Comparison of ENCODE assay signal across 22 mouse cellular contexts in the genomic region with DNA sequence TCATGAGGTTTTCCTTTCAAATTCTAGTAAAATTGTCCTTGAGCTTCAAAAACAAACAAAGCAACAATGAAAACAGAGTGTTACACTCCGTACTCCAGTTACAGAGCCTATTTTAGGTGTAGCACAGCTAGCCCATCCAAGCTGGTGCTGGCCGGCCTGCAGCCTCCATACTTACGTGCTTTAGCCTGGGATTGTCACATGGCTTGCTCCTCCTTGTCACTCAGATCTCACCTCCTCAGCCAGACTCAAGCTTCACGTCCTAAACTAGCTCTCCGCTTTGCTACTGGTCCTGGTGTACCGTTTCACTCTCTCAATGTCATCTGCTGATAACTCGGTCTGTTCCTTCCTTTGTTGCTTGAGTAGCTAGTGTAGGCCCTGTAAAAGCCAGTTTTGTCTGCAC.
DNase-seq lines count a peak whose midpoint lies in the region; ATAC-seq lines count a peak whose summit lies in the region.
"Had no signal": no experiment of that assay in that cellular context is flagged by ENCODE, and none has a peak within 500 bp of the region (broad histone marks: within the 10 kb centered on the region; RNA-seq: fewer than 3 reads in every experiment).

No protein-coding gene starts in this region.

- no peak for ATAC-seq in forebrain, embryonic 11.5 days (replicated peaks; ENCODE audit: low FRiP score)
- ATAC-seq in forebrain, embryonic 15.5 days (replicated peaks): no peak
- ATAC-seq in heart, embryonic 12.5 days (ENCODE audit: insufficient number of reproducible peaks, low FRiP score): no peak
- ATAC-seq in heart, embryonic 16.5 days (replicated peaks; ENCODE audit: extremely low read depth, insufficient read depth, low FRiP score): peak; percentile 58
- ATAC-seq: activated CD4-positive, CD25-positive, alpha-beta regulatory T cell, adult 4 months; forebrain, embryonic 16.5 days; hindbrain, embryonic 16.5 days; inflammation-experienced regulatory T-cells, adult 6 months; intestine, postnatal 0 days; Patski had no signal

- peak; percentile 39 for DNase-seq in forebrain, embryonic 11.5 days (ENCODE audit: low spot score)
- no peak for DNase-seq in heart, adult 8-10 months (ENCODE audit: low spot score)
- no peak for DNase-seq in heart, postnatal 4 days
- no peak for DNase-seq in frontal cortex, postnatal 14 days (ENCODE audit: low spot score in 2 of 2)
- DNase-seq: adrenal gland, postnatal 14 days; cerebellum, adult 11-12 months; cerebellum, adult 9-10 months; cerebellum, postnatal 25 days; gastrocnemius, adult 2 months; gastrocnemius, postnatal 25 days; kidney, adult 8-10 months had no signal

- H3K4me2 ChIP-seq in forebrain, embryonic 11.5 days (ENCODE audit: low read depth, low read length, severe bottlenecking): no peak overlapping the region
- H3K4me2 ChIP-seq in forebrain, embryonic 15.5 days (replicated peaks): no peak overlapping the region
- no peak overlapping the region for H3K4me2 ChIP-seq in heart, embryonic 12.5 days
- no peak overlapping the region for H3K4me2 ChIP-seq in heart, embryonic 16.5 days (ENCODE audit: low read depth, low read length)
- H3K4me2 ChIP-seq: hindbrain, embryonic 12.5 days had no signal

- WGBS in forebrain, embryonic 11.5 days: 81% methylated on average over 7 of the region's 7 CpGs
- WGBS in forebrain, embryonic 15.5 days: 81% methylated on average over 7 of the region's 7 CpGs
- WGBS in heart, embryonic 12.5 days: 34% methylated on average over 7 of the region's 7 CpGs
- WGBS in heart, embryonic 16.5 days: 40% methylated on average over 7 of the region's 7 CpGs

- no peaks in the 10 kb centered on the region for H3K9me3 ChIP-seq in forebrain, embryonic 11.5 days (ENCODE audit: control insufficient read depth, low read length)
- H3K9me3 ChIP-seq in forebrain, embryonic 15.5 days: no peaks in the 10 kb centered on the region
- H3K9me3 ChIP-seq in heart, embryonic 12.5 days (replicated peaks): no peaks in the 10 kb centered on the region
- no peaks in the 10 kb centered on the region for H3K9me3 ChIP-seq in heart, embryonic 16.5 days (replicated peaks; ENCODE audit: control insufficient read depth, low read length)
- H3K9me3 ChIP-seq: hindbrain, embryonic 12.5 days had no signal

- no peak overlapping the region for H3K27ac ChIP-seq in forebrain, embryonic 11.5 days (ENCODE audit: low read depth, low read length)
- H3K27ac ChIP-seq in forebrain, embryonic 15.5 days (replicated peaks): no peak overlapping the region
- H3K27ac ChIP-seq in heart, embryonic 12.5 days (ENCODE audit: poor library complexity, severe bottlenecking): peak overlapping the region; percentile 44; the same call in 1 of the 2 replicates
- H3K27ac ChIP-seq in heart, embryonic 16.5 days (ENCODE audit: low read length): peak overlapping the region; percentile 58
- H3K27ac ChIP-seq: gastrocnemius, adult 2 months; hindbrain, embryonic 12.5 days had no signal

- no peaks in the 10 kb centered on the region for H3K36me3 ChIP-seq in forebrain, embryonic 11.5 days (ENCODE audit: control insufficient read depth, insufficient read depth, low read length)
- H3K36me3 ChIP-seq in forebrain, embryonic 15.5 days: no peaks in the 10 kb centered on the region
- H3K36me3 ChIP-seq in heart, embryonic 12.5 days: no peaks in the 10 kb centered on the region
- no peaks in the 10 kb centered on the region for H3K36me3 ChIP-seq in heart, embryonic 16.5 days (ENCODE audit: control insufficient read depth, insufficient read depth)
- H3K36me3 ChIP-seq: hindbrain, embryonic 12.5 days had no signal

- no peaks in the 10 kb centered on the region for H3K4me1 ChIP-seq in forebrain, embryonic 11.5 days (replicated peaks; ENCODE audit: control insufficient read depth, insufficient read depth, low read length)
- no peaks in the 10 kb centered on the region for H3K4me1 ChIP-seq in forebrain, embryonic 15.5 days
- peaks cover 11% of the 10 kb centered on the region for H3K4me1 ChIP-seq in heart, embryonic 12.5 days (replicated peaks)
- peaks cover 5% of the 10 kb centered on the region; the same call in 1 of the 2 replicates for H3K4me1 ChIP-seq in heart, embryonic 16.5 days (ENCODE audit: control insufficient read depth, insufficient read depth, low read length)

- H3K9ac ChIP-seq in forebrain, embryonic 11.5 days (ENCODE audit: low read length): no peak overlapping the region
- H3K9ac ChIP-seq in forebrain, embryonic 15.5 days (replicated peaks): no peak overlapping the region
- H3K9ac ChIP-seq in heart, embryonic 12.5 days: no peak overlapping the region
- H3K9ac ChIP-seq in heart, embryonic 16.5 days (ENCODE audit: low read length): no peak overlapping the region
- H3K9ac ChIP-seq: hindbrain, embryonic 12.5 days had no signal

- no peak overlapping the region for H3K4me3 ChIP-seq in forebrain, embryonic 11.5 days (ENCODE audit: low read depth, low read length)
- H3K4me3 ChIP-seq in forebrain, embryonic 15.5 days: no peak overlapping the region
- H3K4me3 ChIP-seq in heart, embryonic 12.5 days: no peak overlapping the region
- H3K4me3 ChIP-seq in heart, embryonic 16.5 days (ENCODE audit: low read length): no peak overlapping the region
- H3K4me3 ChIP-seq: gastrocnemius, adult 2 months; hindbrain, embryonic 12.5 days had no signal

- no peaks in the 10 kb centered on the region for H3K27me3 ChIP-seq in forebrain, embryonic 11.5 days (ENCODE audit: control insufficient read depth, insufficient read depth, low read length)
- no peaks in the 10 kb centered on the region for H3K27me3 ChIP-seq in forebrain, embryonic 15.5 days
- no peaks in the 10 kb centered on the region for H3K27me3 ChIP-seq in heart, embryonic 12.5 days (replicated peaks)
- H3K27me3 ChIP-seq in heart, embryonic 16.5 days (ENCODE audit: control insufficient read depth, insufficient read depth, low read length): no peaks in the 10 kb centered on the region
- H3K27me3 ChIP-seq: CH12.LX; hindbrain, embryonic 12.5 days; Patski had no signal

Comparison
In these comparisons a context has a peak if more than half of its experiments do, and no peak if none do; other contexts are left out.
1. H3K27ac ChIP-seq: peak in heart, embryonic 12.5 days (single experiment) and heart, embryonic 16.5 days (single experiment); none in forebrain, embryonic 11.5 days (single experiment) and forebrain, embryonic 15.5 days (single experiment).